Mouse (Mus musculus) lung, postnatal 0 days (tissue): Measurements from ENCODE around the gene Akirin1. TPM values are rescaled to one million over a fixed set of nuclear protein-coding genes. Genes with fewer than 3 reads are reported as not detected.

Experiments
- ATAC-seq: fragments of 200-750 bp; cut with Nextera tagmentation; 2 replicates; pipeline ENCODE4 v1.8.0; 2017; ENCODE audit warnings: moderate library complexity
- DNase-seq: peaks from one replicate; pipeline ENCODE4 v3.0.0-alpha.2; 2016; ENCODE audit warnings: low spot score
- H3K27ac ChIP-seq: fragments of 300-500 bp; sonication (generic); 2 replicates; pipeline ENCODE4 v1.5.1; 2014; ENCODE audit warnings: antibody characterized with exemption, mild to moderate bottlenecking, low read length, mixed read lengths
- H3K27me3 ChIP-seq: fragments of 300-500 bp; sonication (generic); replicated peaks from 2 replicates; pipeline ENCODE4 v1.6.1; 2014; ENCODE audit warnings: low read length, mixed read lengths; ENCODE audit not compliant: insufficient read depth
- H3K36me3 ChIP-seq: fragments of 300-500 bp; sonication (generic); 2 replicates; pipeline ENCODE4 v1.6.1; 2014; ENCODE audit warnings: low read length, mixed read lengths; ENCODE audit not compliant: insufficient read depth
- H3K4me1 ChIP-seq: fragments of 300-500 bp; sonication (generic); 2 replicates; pipeline ENCODE4 v1.6.1; 2014; ENCODE audit warnings: antibody characterized with exemption, low read depth, low read length, mixed read lengths; ENCODE audit not compliant: insufficient read depth
- H3K4me2 ChIP-seq: fragments of 300-500 bp; sonication (generic); replicated peaks from 2 replicates; pipeline ENCODE4 v1.6.1; 2014; ENCODE audit warnings: low read depth, mild to moderate bottlenecking, low read length, moderate library complexity, mixed read lengths
- H3K4me3 ChIP-seq: fragments of 300-500 bp; sonication (generic); 2 replicates; pipeline ENCODE4 v1.5.1; 2014; ENCODE audit warnings: low read depth, low read length
- H3K9ac ChIP-seq: fragments of 300-500 bp; sonication (generic); replicated peaks from 2 replicates; pipeline ENCODE4 v1.6.1; 2014; ENCODE audit warnings: low read depth, mild to moderate bottlenecking
- H3K9me3 ChIP-seq: fragments of 300-500 bp; sonication (generic); 2 replicates; pipeline ENCODE4 v1.6.1; 2016; ENCODE audit warnings: low read length, mixed read lengths
- CTCF ChIP-seq: IDR thresholded peaks from 2 replicates; pipeline ENCODE4 v1.5.1; 2016; ENCODE audit warnings: antibody characterized with exemption, mild to moderate bottlenecking
- EP300 ChIP-seq: IDR thresholded peaks from 2 replicates; pipeline ENCODE4 v1.6.1; 2016; ENCODE audit warnings: antibody characterized with exemption, mild to moderate bottlenecking, control low read depth
- WGBS: fragments of 180-500 bp; shearing (Covaris S2); extraction: QIAGEN DNeasy Blood & Tissue Kit; methylation state at CpG from one replicate; pipeline ENCODE4 v1.1.7; 2014; 5-methylcytosine and 5-hydroxymethylcytosine counted together
- polyA plus RNA-seq: library from polyadenylated mRNA; unstranded; fragments of >200 nt; fragmentation: Nextera tagmentation; extraction: Ambion mirVana; gene quantifications from 2 replicates; pipeline ENCODE4 v1.2.1, GENCODE M21; 2015

The Akirin1 gene
- polyA plus RNA-seq, 1 experiment from 2014 or later = 37.9 TPM

DNA sequence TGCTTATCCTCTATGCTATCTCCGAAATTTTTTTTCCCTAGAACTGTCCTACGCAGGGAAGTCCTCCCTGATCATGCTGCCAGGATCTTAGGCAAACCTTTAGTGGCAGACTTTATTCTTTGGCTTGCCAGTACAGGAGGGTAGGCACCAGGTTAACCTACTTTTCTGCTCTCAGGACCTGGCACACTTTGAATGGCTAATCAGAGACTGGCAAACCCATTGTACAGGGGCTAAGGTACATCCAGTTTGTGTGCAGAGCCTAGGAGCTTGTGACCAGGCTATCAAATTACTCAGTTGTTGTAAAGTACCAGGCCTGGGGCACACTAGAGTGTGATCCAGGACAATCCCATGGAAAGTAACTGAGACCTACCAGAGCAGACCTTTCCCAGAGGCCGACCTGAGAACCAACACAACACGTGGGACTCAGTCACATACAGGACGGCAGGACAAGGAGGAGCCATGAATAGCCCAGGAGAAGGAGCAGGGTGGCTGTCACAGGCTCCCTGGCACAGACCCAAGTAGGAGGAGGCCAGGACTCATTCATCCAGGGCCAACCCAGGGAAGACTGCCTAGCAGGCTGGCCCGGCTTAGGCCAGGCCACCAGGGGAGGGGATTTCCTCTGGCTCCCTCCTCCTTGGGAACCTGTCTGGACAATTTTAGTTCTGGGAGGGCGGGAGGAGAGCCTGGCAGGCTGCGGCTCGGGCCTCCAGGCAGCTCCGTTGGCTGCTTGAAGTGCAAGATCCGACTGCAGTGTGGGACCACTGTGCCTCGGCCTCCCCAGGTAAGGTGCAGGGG is 37.2 kb upstream of the Akirin1 start, which contains the start of gene Rhbdl2:
TSS of gene Rhbdl2 (plus strand) at position 684 of the 795 bp plus-strand sequence.
- peak within 1 kb of the TSS; percentile 34 for H3K4me2 ChIP-seq
- no peak within 1 kb of the TSS for H3K27ac ChIP-seq
- no peak within 1 kb of the TSS for H3K9ac ChIP-seq
- TF ChIP-seq EP300 (no peak), CTCF (no peak)
- peak; percentile 94 for ATAC-seq
- WGBS = 22% methylated on average over 11 of the region's 12 CpGs
- no peaks in the 10 kb centered on the region for H3K27me3 ChIP-seq
- no peaks in the 10 kb centered on the region for H3K4me1 ChIP-seq
- H3K36me3 ChIP-seq = no peaks in the 10 kb centered on the region
- H3K9me3 ChIP-seq = no peaks in the 10 kb centered on the region
- DNase-seq = peak; percentile 84
- no peak within 1 kb of the TSS for H3K4me3 ChIP-seq

GRCm38 (mm10) chr4:123768234-123768633 is 18.1 kb upstream of the Akirin1 start:
- Histone ChIP-seq H3K4me2 (no peak overlapping the region), H3K27ac (no peak overlapping the region), H3K9me3 (no peaks in the 10 kb centered on the region), H3K36me3 (no peaks in the 10 kb centered on the region), H3K27me3 (no peaks in the 10 kb centered on the region), H3K9ac (no peak overlapping the region), H3K4me3 (no peak overlapping the region), H3K4me1 (no peaks in the 10 kb centered on the region)
- TF ChIP-seq CTCF (no peak), EP300 (no peak)
- 83% methylated on average over 4 of the region's 4 CpGs for WGBS
- ATAC-seq (no peak), DNase-seq (no peak)

DNA sequence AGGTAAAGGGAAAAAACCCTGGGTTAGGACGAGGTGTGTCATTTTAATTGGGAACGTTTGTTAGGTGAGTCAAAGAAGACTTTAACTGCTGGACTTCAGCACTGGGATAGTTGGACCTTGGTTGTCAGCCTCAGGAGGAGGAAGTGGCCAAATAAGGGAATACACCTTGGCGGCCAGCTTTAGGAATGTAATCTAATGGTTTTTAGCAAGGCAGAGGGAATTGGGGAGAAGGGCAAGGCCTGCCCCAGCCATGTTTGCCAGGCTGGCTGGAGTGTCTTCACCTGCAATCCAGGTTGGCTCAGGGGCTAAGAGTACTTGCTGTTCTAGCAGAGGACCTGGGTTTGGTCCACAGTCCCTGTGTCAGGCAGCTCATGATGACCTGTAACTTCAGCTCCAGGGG is 17.7 kb upstream of the Akirin1 start:
- no peaks in the 10 kb centered on the region for H3K4me1 ChIP-seq
- H3K27me3 ChIP-seq = no peaks in the 10 kb centered on the region
- 63% methylated on average over 3 of the region's 3 CpGs for whole genome bisulfite sequencing
- no peak overlapping the region for H3K4me3 ChIP-seq
- no peaks in the 10 kb centered on the region for H3K9me3 ChIP-seq
- ATAC-seq (no peak), DNase-seq (no peak)
- H3K9ac ChIP-seq = no peak overlapping the region
- TF ChIP-seq CTCF = no peak
- TF ChIP-seq EP300 = no peak
- H3K27ac ChIP-seq = no peak overlapping the region
- H3K4me2 ChIP-seq = no peak overlapping the region
- H3K36me3 ChIP-seq = no peaks in the 10 kb centered on the region

GRCm38 (mm10) chr4:123765071-123765470 is 14.9 kb upstream of the Akirin1 start:
- Histone ChIP-seq H3K27me3 (no peaks in the 10 kb centered on the region), H3K27ac (no peak overlapping the region), H3K9me3 (no peaks in the 10 kb centered on the region), H3K4me3 (no peak overlapping the region), H3K4me1 (no peaks in the 10 kb centered on the region), H3K36me3 (no peaks in the 10 kb centered on the region), H3K9ac (no peak overlapping the region), H3K4me2 (no peak overlapping the region)
- no peak for TF ChIP-seq EP300
- no peak for TF ChIP-seq CTCF
- 46% methylated on average over 6 of the region's 6 CpGs for WGBS
- no peak for DNase-seq
- ATAC-seq = no peak

DNA sequence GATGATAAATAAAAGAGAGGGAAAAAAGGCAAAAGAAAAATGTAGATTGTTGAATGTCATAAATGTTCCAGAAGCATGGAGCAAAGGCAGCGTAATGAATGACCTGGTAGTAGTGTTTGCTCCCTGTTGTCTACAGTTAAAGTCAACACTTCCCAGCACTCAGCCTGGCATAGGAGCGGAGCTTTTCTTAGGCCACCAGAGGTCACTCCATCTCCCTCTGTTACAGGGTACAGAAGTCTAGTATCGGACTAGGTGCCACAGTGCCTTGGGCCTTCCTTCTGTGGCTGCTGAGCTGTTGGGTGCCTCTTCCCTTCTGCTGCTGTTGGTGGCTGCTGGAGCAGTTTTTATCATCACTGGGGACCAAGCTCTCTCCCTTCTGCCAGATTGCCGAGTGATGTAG is 8.2 kb upstream of the Akirin1 start:
- ATAC-seq (peak; percentile 67), DNase-seq (peak; percentile 60)
- no peaks in the 10 kb centered on the region for H3K9me3 ChIP-seq
- no peaks in the 10 kb centered on the region for H3K36me3 ChIP-seq
- no peak overlapping the region for H3K4me3 ChIP-seq
- no peak overlapping the region for H3K9ac ChIP-seq
- 41% methylated on average over 4 of the region's 4 CpGs for WGBS
- H3K27ac ChIP-seq = no peak overlapping the region
- TF ChIP-seq EP300 (no peak), CTCF (peak; percentile 64)
- no peaks in the 10 kb centered on the region for H3K4me1 ChIP-seq
- no peaks in the 10 kb centered on the region for H3K27me3 ChIP-seq
- H3K4me2 ChIP-seq = no peak overlapping the region

- Histone ChIP-seq H3K36me3 (no peaks in the 10 kb centered on the region), H3K9ac (no peak overlapping the region; the same call in 1 of the 2 replicates), H3K4me2 (peak overlapping the region; percentile 73), H3K27me3 (no peaks in the 10 kb centered on the region), H3K9me3 (no peaks in the 10 kb centered on the region), H3K27ac (no peak overlapping the region), H3K4me1 (peaks cover 3% of the 10 kb centered on the region; the same call in 1 of the 2 replicates), H3K4me3 (peak overlapping the region; percentile 94)
- ATAC-seq (no peak), DNase-seq (peak; percentile 43)
- WGBS = under 1% methylated on average over 8 of the region's 8 CpGs
- TF ChIP-seq CTCF = no peak
Measured at GRCm38 (mm10) chr4:123750707-123751312, 665 bp upstream of the Akirin1 start.
